Mouse (Mus musculus): ENCODE data around the gene St3gal5.

St3gal5 gene

GRCm38 (mm10) chr6:72161751-72162150, 64.4 kb downstream of the St3gal5 start:
- in situ Hi-C loops (cut with MboI; ENCODE audit: low sequenced_read_pairs): loop anchor here (10.0 kb wide), 1 partner anchor 227 kb away; no protein-coding TSS in a partner anchor

GRCm38 (mm10) chr6:72162155-72162890, 64.9 kb downstream of the St3gal5 start:
- in situ Hi-C loops (cut with MboI; ENCODE audit: low sequenced_read_pairs): loop anchor here (10.0 kb wide), 1 partner anchor 228 kb away; no protein-coding TSS in a partner anchor

GRCm38 (mm10) chr6:72164321-72165275, 67.2 kb downstream of the St3gal5 start:
- in situ Hi-C loops (cut with MboI; ENCODE audit: low sequenced_read_pairs): loop anchor here (10.0 kb wide), 1 partner anchor 230 kb away; no protein-coding TSS in a partner anchor

- in situ Hi-C loops (cut with MboI; ENCODE audit: low sequenced_read_pairs): loop anchor here (10.0 kb wide), 1 partner anchor 231 kb away; no protein-coding TSS in a partner anchor
Measured at GRCm38 (mm10) chr6:72165907-72166306, 68.5 kb downstream of the St3gal5 start.

- in situ Hi-C loops (cut with MboI; ENCODE audit: low sequenced_read_pairs): no loop called here
Measured at GRCm38 (mm10) chr6:72171391-72171790, 74.0 kb downstream of the St3gal5 start.

- in situ Hi-C loops (cut with MboI; ENCODE audit: low sequenced_read_pairs): no loop called here
Measured at GRCm38 (mm10) chr6:72173350-72173749, 76.0 kb downstream of the St3gal5 start.

GRCm38 (mm10) chr6:72175419-72175818, 78.0 kb downstream of the St3gal5 start:
- in situ Hi-C loops (cut with MboI; ENCODE audit: low sequenced_read_pairs): no loop called here

- in situ Hi-C loops (cut with MboI; ENCODE audit: low sequenced_read_pairs): no loop called here
Measured at GRCm38 (mm10) chr6:72176004-72176403, 78.6 kb downstream of the St3gal5 start.

- in situ Hi-C loops (cut with MboI; ENCODE audit: low sequenced_read_pairs): no loop called here
Measured at GRCm38 (mm10) chr6:72177417-72177816, 80.0 kb downstream of the St3gal5 start.

- in situ Hi-C loops (cut with MboI; ENCODE audit: low sequenced_read_pairs): no loop called here
Measured at GRCm38 (mm10) chr6:72179006-72179405, 81.6 kb downstream of the St3gal5 start.

- in situ Hi-C loops (cut with MboI; ENCODE audit: low sequenced_read_pairs): loop anchor here (5.0 kb wide), 1 partner anchor 82 kb away; no protein-coding TSS in a partner anchor
Measured at GRCm38 (mm10) chr6:72179562-72180502, 82.4 kb downstream of the St3gal5 start.

GRCm38 (mm10) chr6:72184576-72184975, 87.2 kb downstream of the St3gal5 start:
- in situ Hi-C loops (cut with MboI; ENCODE audit: low sequenced_read_pairs): loop anchor here (5.0 kb wide), 1 partner anchor 78 kb away; no protein-coding TSS in a partner anchor

GRCm38 (mm10) chr6:72185893-72186490, 88.6 kb downstream of the St3gal5 start:
- in situ Hi-C loops (cut with MboI; ENCODE audit: low sequenced_read_pairs): no loop called here

- in situ Hi-C loops (cut with MboI; ENCODE audit: low sequenced_read_pairs): no loop called here
Measured at GRCm38 (mm10) chr6:72186809-72187208, 89.4 kb downstream of the St3gal5 start.

- in situ Hi-C loops (cut with MboI; ENCODE audit: low sequenced_read_pairs): no loop called here
Measured at GRCm38 (mm10) chr6:72189061-72189863, 91.9 kb downstream of the St3gal5 start.

GRCm38 (mm10) chr6:72190120-72190519, 92.7 kb downstream of the St3gal5 start:
- in situ Hi-C loops (cut with MboI; ENCODE audit: low sequenced_read_pairs): no loop called here

GRCm38 (mm10) chr6:72190577-72190976, 93.2 kb downstream of the St3gal5 start:
- in situ Hi-C loops (cut with MboI; ENCODE audit: low sequenced_read_pairs): no loop called here

GRCm38 (mm10) chr6:72196660-72197059, 99.3 kb downstream of the St3gal5 start:
- in situ Hi-C loops (cut with MboI; ENCODE audit: low sequenced_read_pairs): no loop called here

GRCm38 (mm10) chr6:72197515-72197914, 100.1 kb downstream of the St3gal5 start:
- in situ Hi-C loops (cut with MboI; ENCODE audit: low sequenced_read_pairs): no loop called here

Measured in CH12F3 (cell line).